Mouse (Mus musculus) liver, embryonic 12.5 days (tissue): Measurements from ENCODE around the gene Med12l. TPM values are rescaled to one million over a fixed set of nuclear protein-coding genes. Genes with fewer than 3 reads are reported as not detected.
A peak's percentile ranks its signal among the peaks of the same experiment; 100 is the strongest.
"Not testable (repeated sequence)": the region's sequence is repeated elsewhere in the genome, so short reads cannot be mapped to it uniquely, and the experiment has no call there.

Experiments
- ATAC-seq: fragments of 200-750 bp; cut with Nextera tagmentation; 2 replicates; pipeline ENCODE4 v1.8.0; 2017; ENCODE audit warnings: moderate number of reproducible peaks, mild to moderate bottlenecking, moderate library complexity
- H3K27ac ChIP-seq: fragments of 300-500 bp; sonication (generic); 2 replicates; pipeline ENCODE4 v1.5.1; 2016; ENCODE audit warnings: mild to moderate bottlenecking
- H3K27me3 ChIP-seq: fragments of 300-500 bp; sonication (generic); replicated peaks from 2 replicates; pipeline ENCODE4 v1.6.1; 2016; ENCODE audit warnings: mild to moderate bottlenecking, moderate library complexity
- H3K36me3 ChIP-seq: fragments of 300-500 bp; sonication (generic); 2 replicates; pipeline ENCODE4 v1.6.1; 2016; ENCODE audit warnings: mild to moderate bottlenecking, moderate library complexity
- H3K4me1 ChIP-seq: fragments of 300-500 bp; sonication (generic); 2 replicates; pipeline ENCODE4 v1.6.1; 2016
- H3K4me2 ChIP-seq: fragments of 300-500 bp; sonication (generic); 2 replicates; pipeline ENCODE4 v1.6.1; 2016; ENCODE audit warnings: mild to moderate bottlenecking, moderate library complexity
- H3K4me3 ChIP-seq: fragments of 300-500 bp; sonication (generic); 2 replicates; pipeline ENCODE4 v1.5.1; 2016; ENCODE audit warnings: mild to moderate bottlenecking, moderate library complexity
- H3K9ac ChIP-seq: fragments of 300-500 bp; sonication (generic); 2 replicates; pipeline ENCODE4 v1.6.1; 2016; ENCODE audit warnings: mild to moderate bottlenecking, moderate library complexity
- H3K9me3 ChIP-seq: fragments of 300-500 bp; sonication (generic); replicated peaks from 2 replicates; pipeline ENCODE4 v1.6.1; 2016; ENCODE audit warnings: mild to moderate bottlenecking, moderate library complexity
- WGBS: fragments of 180-500 bp; shearing (Covaris S2); methylation state at CpG from one replicate; pipeline ENCODE4 v1.1.7; 2016; ENCODE audit not compliant: insufficient replicate concordance; 5-methylcytosine and 5-hydroxymethylcytosine counted together
- polyA plus RNA-seq: library from polyadenylated mRNA; unstranded; fragments of >200 nt; fragmentation: Nextera tagmentation; extraction: Ambion mirVana; gene quantifications from 2 replicates; pipeline ENCODE4 v1.2.1, GENCODE M21; 2016

Gene Med12l
- polyA plus RNA-seq, 1 experiment from 2014 or later, result 2.1 TPM

- Histone ChIP-seq H3K9me3 (no peaks in the 10 kb centered on the region), H3K36me3 (no peaks in the 10 kb centered on the region), H3K4me1 (peaks cover 42% of the 10 kb centered on the region), H3K9ac (no peak overlapping the region), H3K4me2 (peak overlapping the region; percentile 15), H3K4me3 (no peak overlapping the region), H3K27me3 (no peaks in the 10 kb centered on the region), H3K27ac (no peak overlapping the region)
- 10% methylated on average over 5 of the region's 5 CpGs for WGBS
- ATAC-seq, result peak; percentile 78
Observed at GRCm38 (mm10) chr3:59133189-59133588, 127.6 kb downstream of the Med12l start.

DNA sequence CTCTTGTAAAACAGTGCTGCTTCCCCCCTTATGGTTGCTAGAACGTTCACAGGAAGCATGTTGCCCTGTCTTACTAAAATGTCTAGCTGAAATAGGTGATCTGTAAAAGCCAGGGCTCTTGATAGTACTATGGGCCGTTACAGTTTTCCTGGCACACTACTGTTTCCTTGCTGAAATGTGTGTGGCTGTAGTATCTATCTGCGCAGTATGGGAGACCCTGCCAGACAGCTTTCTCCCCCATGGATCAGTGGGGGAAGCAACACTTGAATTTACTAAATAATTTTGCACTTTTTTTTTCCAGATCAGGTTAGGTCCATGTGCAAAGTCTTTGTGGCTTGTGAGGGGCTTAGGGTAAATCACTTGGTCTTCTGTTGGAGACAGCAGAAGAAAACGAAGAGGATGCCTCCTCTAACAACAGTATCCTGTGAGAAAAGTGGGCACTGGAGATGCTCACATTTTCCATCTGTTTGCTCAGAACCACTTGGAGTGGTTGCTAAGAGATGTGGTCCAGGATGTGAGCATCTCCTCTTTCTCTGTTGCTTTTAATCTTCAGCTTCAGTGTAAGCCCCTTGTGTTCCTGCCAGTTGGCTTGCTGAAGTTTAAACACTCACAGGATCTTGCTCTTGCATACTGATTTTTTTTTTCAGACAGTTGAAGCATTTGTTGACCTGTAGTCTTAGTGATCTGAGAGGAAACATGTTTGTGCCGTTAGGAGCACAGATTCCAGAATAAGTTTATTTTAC lies 130.5 kb downstream of the Med12l start:
- 68% methylated on average over 5 of the region's 5 CpGs for WGBS
- Histone ChIP-seq H3K9me3 (no peaks in the 10 kb centered on the region), H3K27me3 (no peaks in the 10 kb centered on the region), H3K4me2 (no peak overlapping the region), H3K36me3 (no peaks in the 10 kb centered on the region), H3K9ac (no peak overlapping the region), H3K27ac (no peak overlapping the region), H3K4me3 (no peak overlapping the region), H3K4me1 (peaks cover 34% of the 10 kb centered on the region)
- no peak for ATAC-seq

DNA sequence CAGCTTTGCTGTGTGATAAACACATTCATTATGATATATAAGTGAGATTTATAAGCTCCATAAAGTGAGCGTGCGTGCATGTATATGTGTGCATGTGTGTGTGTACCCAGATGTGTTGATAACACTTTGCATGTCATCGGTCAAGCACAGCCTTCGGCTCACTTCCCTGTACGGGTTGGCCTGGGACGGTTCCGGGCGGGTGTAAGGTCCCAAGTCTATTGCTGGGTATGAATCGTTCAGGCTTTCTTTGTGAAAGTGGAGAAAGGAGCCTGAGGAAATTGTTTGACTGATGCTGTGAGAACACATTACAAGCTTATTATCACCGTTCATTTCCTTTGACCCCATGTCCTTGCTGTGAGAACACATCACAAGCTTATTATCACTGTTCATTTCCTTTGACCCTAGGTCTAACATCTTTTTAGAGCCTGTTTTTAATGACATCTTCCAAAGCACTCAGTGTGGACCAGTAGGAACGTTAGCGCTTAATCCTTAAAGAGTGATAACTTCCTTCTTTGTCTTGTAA lies 133.4 kb downstream of the Med12l start:
- Histone ChIP-seq H3K27ac (no peak overlapping the region), H3K36me3 (no peaks in the 10 kb centered on the region), H3K4me3 (no peak overlapping the region), H3K4me1 (peaks cover 16% of the 10 kb centered on the region), H3K9ac (no peak overlapping the region), H3K4me2 (no peak overlapping the region), H3K27me3 (no peaks in the 10 kb centered on the region), H3K9me3 (no peaks in the 10 kb centered on the region)
- no peak for ATAC-seq
- 74% methylated on average over 12 of the region's 12 CpGs for WGBS

- H3K36me3 ChIP-seq, result no peaks in the 10 kb centered on the region
- H3K4me3 ChIP-seq, result no peak overlapping the region
- peaks cover 14% of the 10 kb centered on the region for H3K4me1 ChIP-seq
- H3K9ac ChIP-seq, result no peak overlapping the region
- no peak overlapping the region for H3K27ac ChIP-seq
- ATAC-seq, result no peak
- no peaks in the 10 kb centered on the region for H3K9me3 ChIP-seq
- no peaks in the 10 kb centered on the region for H3K27me3 ChIP-seq
- no peak overlapping the region for H3K4me2 ChIP-seq
Observed at GRCm38 (mm10) chr3:59139651-59140051, 134.0 kb downstream of the Med12l start.

- no peak for ATAC-seq
- 62% methylated on average over 2 of the region's 2 CpGs for WGBS
- H3K27me3 ChIP-seq, result no peaks in the 10 kb centered on the region
Observed at GRCm38 (mm10) chr3:59140115-59140514, 134.5 kb downstream of the Med12l start.

GRCm38 (mm10) chr3:59140941-59141340 lies 135.3 kb downstream of the Med12l start:
- ATAC-seq, H3K27ac ChIP-seq, H3K4me1 ChIP-seq, H3K9me3 ChIP-seq, H3K27me3 ChIP-seq, H3K9ac ChIP-seq, H3K4me2 ChIP-seq, H3K4me3 ChIP-seq, H3K36me3 ChIP-seq: not testable (repeated sequence)
- 75% methylated on average over 4 of the region's 4 CpGs for WGBS

More at GRCm38 (mm10) chr3:59140115-59140514, 134.5 kb downstream of the Med12l start:
- Histone ChIP-seq H3K4me1 (peaks cover 14% of the 10 kb centered on the region), H3K4me2 (no peak overlapping the region), H3K4me3 (no peak overlapping the region), H3K27ac (no peak overlapping the region), H3K36me3 (no peaks in the 10 kb centered on the region), H3K9ac (no peak overlapping the region), H3K9me3 (no peaks in the 10 kb centered on the region)

DNA sequence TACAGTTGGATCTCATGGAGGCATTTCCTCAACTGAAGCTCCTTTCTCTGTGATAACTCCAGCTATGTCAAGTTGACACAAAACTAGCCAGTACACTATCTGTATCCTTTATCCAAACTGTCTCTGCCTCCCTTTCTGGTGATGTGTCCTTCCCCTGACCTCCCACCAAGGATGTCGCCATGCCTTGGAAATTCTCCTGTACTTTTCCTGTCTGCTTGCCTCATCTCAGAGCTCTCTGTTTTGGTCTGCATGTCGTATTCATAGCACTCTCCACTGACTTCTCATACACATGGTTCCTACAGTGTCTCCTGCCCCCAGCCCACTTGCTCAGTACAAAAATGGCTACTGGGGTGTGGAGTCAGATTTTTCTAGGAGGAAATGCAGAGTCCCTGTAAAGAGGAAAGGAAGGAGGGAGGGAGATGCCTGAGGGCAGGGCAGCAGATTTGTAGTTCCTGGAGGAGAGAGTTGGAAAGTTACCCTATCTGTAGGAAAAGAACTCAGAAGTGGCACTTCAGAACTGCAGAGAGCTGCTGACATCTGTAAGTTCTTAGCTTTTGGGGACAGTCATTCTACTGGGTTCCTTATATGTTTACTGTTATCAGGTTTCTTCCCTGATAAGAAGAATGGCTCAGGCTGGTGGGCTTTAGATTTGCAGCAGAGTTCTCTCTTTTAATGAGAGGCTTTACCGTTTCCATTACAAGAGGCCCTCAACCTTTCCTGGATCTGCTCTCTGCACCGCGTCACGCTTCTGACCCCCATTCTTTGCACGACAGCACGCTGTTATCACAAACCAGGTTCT lies 136.1 kb downstream of the Med12l start:
- Histone ChIP-seq H3K4me3 (no peak overlapping the region), H3K9me3 (no peaks in the 10 kb centered on the region), H3K9ac (no peak overlapping the region), H3K27ac (no peak overlapping the region), H3K4me2 (no peak overlapping the region), H3K4me1 (peaks cover 9% of the 10 kb centered on the region), H3K27me3 (no peaks in the 10 kb centered on the region), H3K36me3 (no peaks in the 10 kb centered on the region)
- 40% methylated on average over 8 of the region's 8 CpGs for WGBS
- ATAC-seq, result no peak

- ATAC-seq, result no peak
Observed at GRCm38 (mm10) chr3:59145194-59145593, 139.6 kb downstream of the Med12l start.

DNA sequence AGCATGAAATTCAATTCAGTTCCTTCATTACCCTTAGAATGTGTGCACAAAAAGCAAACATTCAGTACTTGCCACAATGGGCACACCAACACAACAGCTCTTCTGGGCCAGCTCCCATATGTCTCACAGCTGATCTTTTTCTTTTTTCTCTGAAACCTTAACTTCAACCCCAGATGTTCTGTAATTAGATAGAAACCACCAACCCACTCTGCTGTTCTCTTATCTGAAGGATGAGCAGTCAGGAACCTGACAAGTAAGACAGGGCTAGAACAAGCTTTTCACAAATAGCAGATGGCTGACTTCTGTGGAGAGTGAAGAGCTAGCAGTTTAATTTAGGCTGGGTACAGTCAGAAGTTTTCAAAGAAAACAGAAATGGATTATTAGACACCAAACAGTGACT lies 144.0 kb downstream of the Med12l start:
- Histone ChIP-seq H3K27me3 (no peaks in the 10 kb centered on the region), H3K4me3 (no peak overlapping the region), H3K27ac (no peak overlapping the region), H3K4me1 (peaks cover 11% of the 10 kb centered on the region; the same call in 1 of the 2 replicates), H3K36me3 (no peaks in the 10 kb centered on the region), H3K4me2 (no peak overlapping the region), H3K9me3 (no peaks in the 10 kb centered on the region), H3K9ac (no peak overlapping the region)
- ATAC-seq, result no peak

More at GRCm38 (mm10) chr3:59145194-59145593, 139.6 kb downstream of the Med12l start:
- H3K9me3 ChIP-seq, result no peaks in the 10 kb centered on the region
- WGBS, result 63% methylated on average over 5 of the region's 5 CpGs
- no peaks in the 10 kb centered on the region for H3K36me3 ChIP-seq
- no peak overlapping the region for H3K4me2 ChIP-seq
- H3K4me1 ChIP-seq, result peaks cover 16% of the 10 kb centered on the region
- H3K9ac ChIP-seq, result no peak overlapping the region
- no peak overlapping the region for H3K27ac ChIP-seq
- H3K4me3 ChIP-seq, result no peak overlapping the region
- H3K27me3 ChIP-seq, result no peaks in the 10 kb centered on the region

DNA sequence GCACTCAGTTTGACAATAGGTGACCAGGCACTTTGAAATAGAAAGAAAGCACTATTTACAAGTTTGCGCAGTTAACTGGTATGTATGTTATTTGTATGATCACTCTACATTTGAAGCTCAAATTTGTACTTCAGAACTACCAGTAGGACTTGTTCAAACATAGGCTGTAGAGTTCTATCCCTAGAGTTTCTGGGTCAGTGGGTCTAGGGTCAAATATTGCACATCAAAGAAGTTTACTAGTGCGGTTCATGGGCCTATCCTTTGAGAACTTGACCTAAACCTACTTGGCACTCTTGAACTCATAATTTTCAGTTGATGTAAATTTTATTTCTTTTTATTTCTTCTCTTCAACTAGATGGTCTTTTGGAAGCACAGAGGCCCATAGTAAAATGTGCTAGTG lies 145.0 kb downstream of the Med12l start:
- no peak overlapping the region for H3K27ac ChIP-seq
- H3K4me2 ChIP-seq, result no peak overlapping the region
- H3K9me3 ChIP-seq, result no peaks in the 10 kb centered on the region
- no peaks in the 10 kb centered on the region for H3K27me3 ChIP-seq
- 82% methylated on average over 2 of the region's 2 CpGs for WGBS
- no peak for ATAC-seq
- H3K4me3 ChIP-seq, result no peak overlapping the region
- peaks cover 11% of the 10 kb centered on the region; the same call in 1 of the 2 replicates for H3K4me1 ChIP-seq
- no peaks in the 10 kb centered on the region for H3K36me3 ChIP-seq
- H3K9ac ChIP-seq, result no peak overlapping the region

DNA sequence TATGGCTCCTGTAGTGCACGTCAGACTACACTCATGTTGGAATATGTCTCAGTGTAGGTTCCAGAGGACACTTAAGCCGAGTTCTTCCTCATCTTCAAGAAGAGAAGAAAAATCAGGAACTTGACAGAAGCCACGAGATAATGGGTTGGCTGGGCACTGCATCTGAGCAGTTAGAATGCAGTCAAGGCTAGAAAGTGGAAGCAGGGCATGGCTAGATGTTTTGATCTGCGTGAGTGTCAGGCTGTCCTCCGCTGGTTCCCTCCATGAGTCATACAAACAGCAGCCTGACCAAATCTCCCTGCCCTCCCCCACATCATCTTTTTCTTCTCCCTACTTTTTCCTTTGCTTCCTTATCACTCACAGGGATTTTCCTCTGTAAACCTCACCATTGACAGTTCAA lies 147.8 kb downstream of the Med12l start, which contains the start of gene P2ry14:
Gene P2ry14, minus strand, starts transcription at position 195 of the 400 bp plus-strand sequence.
- Histone ChIP-seq H3K27ac (no peak within 1 kb of the TSS), H3K9ac (no peak within 1 kb of the TSS), H3K27me3 (no peaks in the 10 kb centered on the region), H3K36me3 (no peaks in the 10 kb centered on the region), H3K9me3 (no peaks in the 10 kb centered on the region), H3K4me2 (no peak within 1 kb of the TSS), H3K4me3 (no peak within 1 kb of the TSS), H3K4me1 (peaks cover 11% of the 10 kb centered on the region; the same call in 1 of the 2 replicates)
- no peak for ATAC-seq
- 15% methylated on average over 5 of the region's 5 CpGs for WGBS

DNA sequence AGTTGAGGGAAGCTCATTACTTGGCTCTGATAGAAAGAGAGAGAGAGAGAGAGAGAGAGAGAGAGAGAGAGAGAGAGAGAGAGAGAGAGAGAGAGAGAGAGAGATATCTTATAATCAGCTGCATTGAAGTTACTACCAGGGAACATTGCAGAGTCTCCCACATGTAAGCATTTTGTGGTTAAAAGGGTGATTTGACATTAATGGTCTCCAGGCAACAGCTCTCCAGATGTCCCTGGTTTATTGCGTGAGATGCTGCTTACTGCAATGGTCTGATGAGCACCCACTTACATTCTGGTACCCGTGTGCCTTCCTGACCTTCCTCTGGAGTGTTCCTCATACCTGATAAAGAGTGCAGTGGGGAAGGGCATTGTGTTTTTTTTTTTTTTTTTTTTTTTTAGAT lies 149.3 kb downstream of the Med12l start:
- Histone ChIP-seq H3K36me3 (no peaks in the 10 kb centered on the region), H3K27me3 (no peaks in the 10 kb centered on the region), H3K9ac (no peak overlapping the region), H3K4me2 (no peak overlapping the region), H3K9me3 (no peaks in the 10 kb centered on the region), H3K27ac (no peak overlapping the region), H3K4me1 (peaks cover 7% of the 10 kb centered on the region; the same call in 1 of the 2 replicates), H3K4me3 (no peak overlapping the region)
- no peak for ATAC-seq
- 71% methylated on average over 2 of the region's 2 CpGs for WGBS
